ENCODE assay signal across 8 mouse cellular contexts in the genomic region with DNA sequence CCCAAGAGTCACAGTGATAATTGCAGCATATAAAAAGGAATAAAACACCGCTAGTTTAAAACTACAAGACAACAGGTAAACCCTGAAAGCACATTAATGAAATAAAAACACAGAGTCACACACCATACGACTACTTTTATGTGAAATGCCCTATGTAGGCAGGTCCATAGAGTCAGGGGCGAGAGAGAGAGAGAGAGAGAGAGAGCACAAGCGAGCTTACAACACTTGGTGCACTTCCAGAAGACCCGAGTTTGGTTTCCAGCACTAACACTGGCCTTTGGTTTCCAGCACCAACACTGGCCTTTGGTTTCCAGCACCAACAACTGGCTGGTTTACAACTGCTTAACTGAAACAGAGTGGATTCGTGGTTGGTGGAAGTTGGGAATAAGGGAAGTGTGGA. TPM values are rescaled to one million over a fixed set of nuclear protein-coding genes. Genes with fewer than 3 reads are reported as not detected.
DNase-seq lines count a peak whose midpoint lies in the region; ATAC-seq and TF ChIP-seq lines count a peak whose summit lies in the region.

No protein-coding gene starts in this region.

- peak overlapping the region; percentile 98 for H3K9ac ChIP-seq in heart, embryonic 14.5 days (ENCODE audit: low read length)
- H3K9ac ChIP-seq in liver, embryonic 16.5 days (ENCODE audit: low read depth, low read length) = peak overlapping the region; percentile 98

- H3K4me2 ChIP-seq in heart, embryonic 14.5 days (ENCODE audit: low read length) = peak overlapping the region; percentile 80
- peak overlapping the region; percentile 85 for H3K4me2 ChIP-seq in liver, embryonic 16.5 days (ENCODE audit: low read depth, low read length)

- H3K9me3 ChIP-seq in G1E (replicated peaks) = no peaks in the 10 kb centered on the region
- H3K9me3 ChIP-seq in heart, embryonic 14.5 days (ENCODE audit: control insufficient read depth, low read length) = no peaks in the 10 kb centered on the region
- H3K9me3 ChIP-seq in liver, embryonic 16.5 days (replicated peaks; ENCODE audit: control insufficient read depth, low read length) = no peaks in the 10 kb centered on the region

- 0 out of 4 replicates have a peak overlapping the region, but pooled peaks of 1 of the 2 experiments have one; percentile 81 for H3K27ac ChIP-seq in heart, embryonic 14.5 days (replicated peaks in 1 of 2; ENCODE audit: control insufficient read depth in 1 of 2, insufficient read depth in 1 of 2, low read depth in 2 of 2, low read length in 2 of 2)
- no peak overlapping the region for H3K27ac ChIP-seq in liver, embryonic 16.5 days (ENCODE audit: low read length)

- H3K36me3 ChIP-seq in G1E (replicated peaks) = peaks cover 12% of the 10 kb centered on the region
- H3K36me3 ChIP-seq in heart, embryonic 14.5 days (ENCODE audit: control insufficient read depth, insufficient read depth, low read length) = peaks cover 7% of the 10 kb centered on the region; the same call in 1 of the 2 replicates
- H3K36me3 ChIP-seq in liver, embryonic 16.5 days (ENCODE audit: control insufficient read depth, insufficient read depth) = no peaks in the 10 kb centered on the region

- H3K4me3 ChIP-seq in G1E (ENCODE audit: low read depth, low read length) = peak overlapping the region; percentile 99; the same call in 1 of the 2 replicates
- H3K4me3 ChIP-seq in heart, embryonic 14.5 days (ENCODE audit: control insufficient read depth in 1 of 2, insufficient read depth in 1 of 2, low read depth in 1 of 2, low read length in 2 of 2) = peak overlapping the region; percentile 81 to 99
- H3K4me3 ChIP-seq in liver, embryonic 16.5 days (ENCODE audit: low read depth, low read length) = peak overlapping the region; percentile 98

- DNase-seq in heart, adult 11 months = peak; percentile 36
- DNase-seq in heart, adult 9 months (ENCODE audit: low spot score in 2 of 2) = no peak
- no peak for DNase-seq in G1E (ENCODE audit: low spot score)
- no peak for DNase-seq in gastrocnemius, postnatal 10 days
- no peak for DNase-seq in left cerebral cortex, postnatal 25 days (ENCODE audit: low spot score in 2 of 2)
- DNase-seq in retina, postnatal 1 day = no peak

- H3K27me3 ChIP-seq in G1E (ENCODE audit: insufficient read depth, low read length) = peaks cover 6% of the 10 kb centered on the region; the same call in 1 of the 2 replicates
- no peaks in the 10 kb centered on the region for H3K27me3 ChIP-seq in heart, embryonic 14.5 days (ENCODE audit: control insufficient read depth, insufficient read depth, low read length)
- H3K27me3 ChIP-seq in liver, embryonic 16.5 days (ENCODE audit: control insufficient read depth, insufficient read depth, low read depth, low read length) = no peaks in the 10 kb centered on the region

- no peak for TF ChIP-seq CTCF in G1E (IDR thresholded peaks at IDR 0.05; ENCODE audit: low read depth, low read length)

- ATAC-seq in G1E (ENCODE audit: extremely low read depth, insufficient number of reproducible peaks, low FRiP score, poor library complexity, severe bottlenecking) = no peak
- ATAC-seq in heart, embryonic 14.5 days (ENCODE audit: insufficient number of reproducible peaks, insufficient read depth, low FRiP score, low read depth) = no peak
- ATAC-seq in liver, embryonic 16.5 days (ENCODE audit: low read depth) = no peak

- intact Hi-C loops in left cerebral cortex, postnatal 25 days (cut with DNase I) = loop anchor here (2.0 kb wide), 1 partner anchor 67 kb away; the partner anchor contains the start of gene Trp53bp2

- H3K4me1 ChIP-seq in G1E (ENCODE audit: insufficient read depth, low read depth, low read length) = peaks cover 28% of the 10 kb centered on the region
- H3K4me1 ChIP-seq in heart, embryonic 14.5 days (ENCODE audit: control insufficient read depth in 2 of 2, insufficient read depth in 2 of 2, low read length in 2 of 2) = peaks cover 4 to 17% of the 10 kb centered on the region in 2 experiments; a peak in 3 of 4 replicates
- peaks cover 12% of the 10 kb centered on the region for H3K4me1 ChIP-seq in liver, embryonic 16.5 days (ENCODE audit: control insufficient read depth, low read depth, low read length)

- 35% methylated on average over 6 of the region's 6 CpGs for WGBS in heart, embryonic 14.5 days
- 29% methylated on average over 6 of the region's 6 CpGs for WGBS in liver, embryonic 16.5 days (ENCODE audit: insufficient replicate concordance)

RNA-seq across cellular contexts. Expression of gene Fbxo28, which starts 0.6 kb away (rescaled TPM):
- 18.0 and 23.9 TPM in 2 replicates for total RNA-seq in G1E (2014; fragmentation: Nextera tagmentation)
- 26.5 and 29.1 TPM in 2 replicates for total RNA-seq in G1E (2017)
- polyA plus RNA-seq in G1E (2012) = 27.5 and 44.2 TPM in 2 replicates
- polyA plus RNA-seq in heart, embryonic 14.5 days (2014; fragmentation: Nextera tagmentation; extraction: Ambion mirVana) = 17.2 and 18.4 TPM in 2 replicates
- polyA plus RNA-seq in liver, embryonic 16.5 days (2015; fragmentation: Nextera tagmentation; extraction: Ambion mirVana) = 4.1 and 5.1 TPM in 2 replicates
- total RNA-seq in gastrocnemius, postnatal 10 days (2021) = 10 to 100 TPM; 16.8 to 23.5 TPM
- 10 to 100 TPM; 51.2 to 52.5 TPM for total RNA-seq in left cerebral cortex, postnatal 25 days (2021)

RNA-seq across cellular contexts. Expression of gene Degs1, which starts 59.4 kb away (rescaled TPM):
- total RNA-seq in G1E (2014; fragmentation: Nextera tagmentation) (75.6 and 86.3 TPM in 2 replicates), G1E (2017) (59.1 and 65.5 TPM in 2 replicates)
- 19.2 and 21.3 TPM in 2 replicates for polyA plus RNA-seq in G1E (2012)
- 183 and 195 TPM in 2 replicates for polyA plus RNA-seq in heart, embryonic 14.5 days (2014; fragmentation: Nextera tagmentation; extraction: Ambion mirVana)
- polyA plus RNA-seq in liver, embryonic 16.5 days (2015; fragmentation: Nextera tagmentation; extraction: Ambion mirVana) = 72.2 and 75.1 TPM in 2 replicates
- 10 to 100 TPM; 31.9 to 41.5 TPM for total RNA-seq in gastrocnemius, postnatal 10 days (2021)
- total RNA-seq in left cerebral cortex, postnatal 25 days (2021) = 10 to 100 TPM; 75.5 to 75.6 TPM
